In the genomic region with DNA sequence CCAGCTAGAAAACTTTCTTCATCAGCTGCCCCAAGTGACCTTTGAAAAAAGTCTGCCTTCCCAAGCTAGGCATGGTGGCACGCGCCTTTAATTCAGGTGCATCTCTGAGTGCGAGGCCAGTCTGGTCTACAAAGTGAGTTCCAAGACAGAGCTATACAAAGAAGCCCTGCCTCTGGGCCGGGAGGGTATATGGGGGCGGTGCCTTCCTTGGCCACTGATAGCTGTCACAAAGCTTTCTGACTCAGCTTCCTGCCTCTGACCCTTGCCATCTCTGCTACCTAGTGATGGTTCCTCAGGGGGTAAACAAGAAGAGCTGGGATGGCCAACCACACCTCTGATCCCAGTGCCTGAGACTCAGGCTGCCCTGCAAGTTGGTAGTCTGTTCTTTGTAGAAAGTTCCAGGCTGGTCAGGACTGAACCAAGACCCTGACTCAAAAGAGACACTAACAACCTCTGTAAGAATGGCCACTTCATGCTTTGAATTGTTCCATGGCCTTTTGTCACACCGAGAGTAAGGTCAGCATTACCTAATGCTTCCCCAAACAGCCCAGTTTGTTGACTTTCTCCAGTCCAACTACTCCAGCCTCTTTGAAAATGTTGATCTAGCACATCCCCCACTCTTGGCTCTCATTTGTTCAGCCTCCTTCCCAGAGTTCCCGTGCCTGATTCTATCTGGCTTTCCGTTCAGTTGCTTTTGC, we compare ENCODE assay signal across 15 mouse cellular contexts.
DNase-seq lines count a peak whose midpoint lies in the region; ATAC-seq and TF ChIP-seq lines count a peak whose summit lies in the region.
"Had no signal": no experiment of that assay in that cellular context is flagged by ENCODE, and none has a peak within 500 bp of the region (broad histone marks: within the 10 kb centered on the region; RNA-seq: fewer than 3 reads in every experiment).

No protein-coding gene starts in this region.

- H3K27ac ChIP-seq in heart, embryonic 13.5 days (replicated peaks): peak overlapping the region; percentile 34
- H3K27ac ChIP-seq in liver, embryonic 15.5 days (replicated peaks): peak overlapping the region; percentile 90
- H3K27ac ChIP-seq in thymus, adult 2 months (ENCODE audit: control insufficient read depth, insufficient read depth, low read length): no peak overlapping the region
- H3K27ac ChIP-seq: embryonic facial prominence, embryonic 13.5 days; forebrain, embryonic 15.5 days; macrophage had no signal

- peaks cover 47% of the 10 kb centered on the region for H3K36me3 ChIP-seq in heart, embryonic 13.5 days
- H3K36me3 ChIP-seq in liver, embryonic 15.5 days (replicated peaks): peaks cover 56% of the 10 kb centered on the region
- H3K36me3 ChIP-seq in thymus, adult 2 months (ENCODE audit: control insufficient read depth, insufficient read depth, low read length): no peaks in the 10 kb centered on the region

- no peak overlapping the region; the same call in 1 of the 2 replicates for H3K4me2 ChIP-seq in heart, embryonic 13.5 days
- H3K4me2 ChIP-seq in liver, embryonic 15.5 days: peak overlapping the region; percentile 25
- H3K4me2 ChIP-seq: embryonic facial prominence, embryonic 13.5 days; forebrain, embryonic 15.5 days had no signal

- peak; percentile 53; the same call in 1 of the 2 replicates for ATAC-seq in heart, embryonic 13.5 days (ENCODE audit: extremely low read depth, insufficient number of reproducible peaks, low FRiP score, low TSS enrichment)
- peak; percentile 70 for ATAC-seq in liver, embryonic 15.5 days (ENCODE audit: insufficient read depth)
- ATAC-seq in megakaryocyte-erythroid progenitor cell, adult 5-6 weeks (replicated peaks; ENCODE audit: low FRiP score, low TSS enrichment, poor library complexity, severe bottlenecking): peak; percentile 38
- ATAC-seq: activated CD4-positive, CD25-positive, alpha-beta regulatory T cell, adult 4 months; forebrain, embryonic 15.5 days had no signal

- no peak for TF ChIP-seq POLR2A in thymus, adult 2 months (IDR thresholded peaks at IDR 0.05; ENCODE audit: control insufficient read depth, extremely low read depth, insufficient read depth, low read length, poor library complexity)

- no peaks in the 10 kb centered on the region for H3K9me3 ChIP-seq in heart, embryonic 13.5 days
- H3K9me3 ChIP-seq in liver, embryonic 15.5 days (replicated peaks): peaks cover 6% of the 10 kb centered on the region
- H3K9me3 ChIP-seq: embryonic facial prominence, embryonic 13.5 days; forebrain, embryonic 15.5 days had no signal

- 72% methylated on average over 8 of the region's 8 CpGs for WGBS in heart, embryonic 13.5 days
- 51% methylated on average over 8 of the region's 8 CpGs for WGBS in liver, embryonic 15.5 days (ENCODE audit: insufficient replicate concordance)
- 93% methylated on average over 8 of the region's 8 CpGs for WGBS in thymus, adult 2 months

- H3K4me1 ChIP-seq in heart, embryonic 13.5 days: 0 out of 2 replicates have a peak, but pooled peaks cover 6% of the 10 kb centered on the region
- H3K4me1 ChIP-seq in liver, embryonic 15.5 days (replicated peaks): peaks cover 67% of the 10 kb centered on the region
- no peaks in the 10 kb centered on the region for H3K4me1 ChIP-seq in thymus, adult 2 months (replicated peaks; ENCODE audit: control insufficient read depth, insufficient read depth, low read length)
- H3K4me1 ChIP-seq: embryonic facial prominence, embryonic 13.5 days; forebrain, embryonic 15.5 days had no signal

- H3K9ac ChIP-seq in heart, embryonic 13.5 days: no peak overlapping the region
- H3K9ac ChIP-seq in liver, embryonic 15.5 days: 0 out of 2 replicates have a peak overlapping the region, but pooled peaks have one; percentile 6
- H3K9ac ChIP-seq: embryonic facial prominence, embryonic 13.5 days; forebrain, embryonic 15.5 days had no signal

- H3K4me3 ChIP-seq in heart, embryonic 13.5 days: no peak overlapping the region
- no peak overlapping the region for H3K4me3 ChIP-seq in liver, embryonic 15.5 days (replicated peaks)
- H3K4me3 ChIP-seq in thymus, adult 2 months (ENCODE audit: control insufficient read depth, insufficient read depth, low read length): no peak overlapping the region
- H3K4me3 ChIP-seq: embryonic facial prominence, embryonic 13.5 days; forebrain, embryonic 15.5 days had no signal

- H3K27me3 ChIP-seq in heart, embryonic 13.5 days (replicated peaks): no peaks in the 10 kb centered on the region
- H3K27me3 ChIP-seq in liver, embryonic 15.5 days: no peaks in the 10 kb centered on the region
- no peaks in the 10 kb centered on the region for H3K27me3 ChIP-seq in thymus, adult 2 months (ENCODE audit: control insufficient read depth, insufficient read depth, low read length)
- H3K27me3 ChIP-seq: embryonic facial prominence, embryonic 13.5 days; forebrain, embryonic 15.5 days had no signal

- TF ChIP-seq CTCF in thymus, adult 2 months (IDR thresholded peaks at IDR 0.05; ENCODE audit: borderline replicate concordance, control insufficient read depth, extremely low read depth, insufficient read depth, low read length, poor library complexity): no peak

- no peak for DNase-seq in heart, adult 11 months
- peak; percentile 32 for DNase-seq in c-Kit-positive CD71-positive TER-119-positive erythroid progenitor cells, embryonic 14.5 days (ENCODE audit: low spot score)
- no peak for DNase-seq in thymus, adult 2 months
- DNase-seq in cerebellum, adult 18-20 months: no peak
- no peak for DNase-seq in kidney, adult 18-20 months
- DNase-seq: cerebellum, postnatal 25 days; gastrocnemius, postnatal 10 days; kidney, postnatal 25 days had no signal
